Mouse (Mus musculus): ENCODE results near the gene Nup62.

DNA sequence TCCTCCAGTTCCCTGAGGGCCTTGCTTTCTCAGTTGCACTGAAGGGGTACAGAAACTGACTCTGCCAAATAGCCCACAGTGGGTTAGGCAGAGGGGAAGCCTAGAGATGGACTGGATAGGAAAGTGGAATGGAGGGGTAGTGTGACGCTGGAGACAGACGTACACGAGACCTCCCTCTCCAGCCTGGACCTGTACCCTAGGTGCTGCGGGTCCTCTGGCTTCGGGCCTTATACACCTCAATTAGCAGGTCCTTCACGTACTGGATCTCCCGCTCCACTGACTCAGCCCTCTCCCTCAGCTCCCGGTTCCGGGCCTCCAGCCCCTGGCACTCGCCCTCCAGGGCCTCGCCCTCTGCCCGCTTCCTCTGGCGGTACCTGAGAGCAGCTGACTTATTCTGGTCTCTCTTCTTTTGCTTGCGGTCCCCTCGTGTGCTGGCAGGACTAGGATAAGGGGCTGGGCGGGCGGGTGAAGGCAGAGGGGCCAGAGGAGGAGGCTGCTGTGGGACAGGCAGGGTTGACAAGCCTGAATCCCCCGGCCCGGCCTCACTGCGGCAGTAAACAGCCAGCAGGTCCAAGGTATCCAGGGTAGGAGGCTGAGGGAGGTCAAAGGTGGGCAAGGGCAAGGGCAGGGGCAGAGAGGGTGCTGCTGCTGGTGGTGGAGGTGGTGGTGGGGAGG lies 3.1 kb upstream of the Nup62 start:
- TF ChIP-seq GATA1 (IDR thresholded peaks at IDR 0.05; ENCODE audit: borderline replicate concordance, low read length) (no peak), FLI1 (IDR thresholded peaks at IDR 0.05; ENCODE audit: low read length) (no peak)
